Mouse (Mus musculus) yolk sac, embryonic 10.5 days (tissue): ENCODE data around the gene Smim5.
"Not testable (repeated sequence)": the region's sequence is repeated elsewhere in the genome, so short reads cannot be mapped to it uniquely, and the experiment has no call there.

Source experiments
- DNase-seq: peaks from one replicate; pipeline ENCODE4 v3.0.0-alpha.2; 2017; ENCODE audit warnings: low spot score

The Smim5 gene

GRCm38 (mm10) chr11:115899486-115900266 lies at the start of gene Smim5:
TSS of gene Smim5 (plus strand) at chr11:115899966.
- peak; percentile 65 for DNase-seq

GRCm38 (mm10) chr11:115854674-115855073 lies 45.1 kb upstream of the Smim5 start:
- no peak for DNase-seq

GRCm38 (mm10) chr11:115857146-115857545 lies 42.6 kb upstream of the Smim5 start:
- DNase-seq: not testable (repeated sequence)

- DNase-seq: no peak
Observed at GRCm38 (mm10) chr11:115857936-115858335, 41.8 kb upstream of the Smim5 start.

GRCm38 (mm10) chr11:115858354-115858753 lies 41.4 kb upstream of the Smim5 start, which contains the start of gene Myo15b:
TSS of gene Myo15b (plus strand) at chr11:115858406.
- DNase-seq: no peak

GRCm38 (mm10) chr11:115859143-115859945 lies 40.4 kb upstream of the Smim5 start:
- peak; percentile 78 for DNase-seq

- DNase-seq: no peak
Observed at GRCm38 (mm10) chr11:115863895-115864294, 35.9 kb upstream of the Smim5 start.

- DNase-seq: no peak
Observed at GRCm38 (mm10) chr11:115869393-115869792, 30.4 kb upstream of the Smim5 start.

GRCm38 (mm10) chr11:115872437-115872836 lies 27.3 kb upstream of the Smim5 start:
- peak; percentile 71 for DNase-seq

- no peak for DNase-seq
Observed at GRCm38 (mm10) chr11:115875935-115876334, 23.8 kb upstream of the Smim5 start.

GRCm38 (mm10) chr11:115876438-115876837 lies 23.3 kb upstream of the Smim5 start:
- no peak for DNase-seq

GRCm38 (mm10) chr11:115877174-115877755 lies 22.5 kb upstream of the Smim5 start:
- peak; percentile 85 for DNase-seq

GRCm38 (mm10) chr11:115878071-115878470 lies 21.7 kb upstream of the Smim5 start:
- DNase-seq: no peak

GRCm38 (mm10) chr11:115881002-115881401 lies 18.8 kb upstream of the Smim5 start:
- DNase-seq: no peak

GRCm38 (mm10) chr11:115883251-115883650 lies 16.5 kb upstream of the Smim5 start:
- no peak for DNase-seq

- peak; percentile 58 for DNase-seq
Observed at GRCm38 (mm10) chr11:115884361-115884760, 15.4 kb upstream of the Smim5 start.

- DNase-seq: no peak
Observed at GRCm38 (mm10) chr11:115885281-115885680, 14.5 kb upstream of the Smim5 start.

- no peak for DNase-seq
Observed at GRCm38 (mm10) chr11:115886446-115886845, 13.3 kb upstream of the Smim5 start.

- no peak for DNase-seq
Observed at GRCm38 (mm10) chr11:115888020-115888419, 11.7 kb upstream of the Smim5 start.

GRCm38 (mm10) chr11:115889159-115889558 lies 10.6 kb upstream of the Smim5 start:
- DNase-seq: no peak

- peak; percentile 59 for DNase-seq
Observed at GRCm38 (mm10) chr11:115892213-115892612, 7.6 kb upstream of the Smim5 start.

GRCm38 (mm10) chr11:115893071-115893470 lies 6.7 kb upstream of the Smim5 start:
- DNase-seq: no peak
